Mouse (Mus musculus) MEL (cell line): ENCODE results near the gene Xrcc3.

Experiments used
- CTCF ChIP-seq, 3 experiments: IDR thresholded peaks in 2 of 3; conservative IDR thresholded peaks in 1 of 3; 2 replicates each; pipeline ENCODE4 v1.5.1; 2011 to 2012; ENCODE audit warnings: low read length in 3 of 3, low read depth in 2 of 3, mild to moderate bottlenecking in 2 of 3, improper control_type of control experiment in 1 of 3, inconsistent platforms in 1 of 3, mixed read lengths in 1 of 3, moderate library complexity in 1 of 3; ENCODE audit not compliant: control insufficient read depth in 1 of 3, insufficient read depth in 1 of 3, poor library complexity in 1 of 3, severe bottlenecking in 1 of 3
- EP300 ChIP-seq, 2 experiments: IDR thresholded peaks; 2 replicates each; pipeline ENCODE4 v1.6.1; 2011; ENCODE audit warnings: improper control_type of control experiment in 2 of 2, low read length in 2 of 2, low read depth in 1 of 2, mild to moderate bottlenecking in 1 of 2
- GATA1 ChIP-seq: IDR thresholded peaks from 2 replicates; pipeline ENCODE4 v1.6.1; 2011; ENCODE audit warnings: low read depth, low read length, improper control_type of control experiment
- MAFK ChIP-seq: IDR thresholded peaks from 2 replicates; pipeline ENCODE4 v1.6.1; 2011; ENCODE audit warnings: low read depth, mild to moderate bottlenecking, low read length, improper control_type of control experiment, borderline replicate concordance
- MYC ChIP-seq: IDR thresholded peaks from 2 replicates; pipeline ENCODE4 v1.6.1; 2011; ENCODE audit warnings: low read depth, mild to moderate bottlenecking, low read length, improper control_type of control experiment, moderate library complexity
- POLR2A ChIP-seq, 2 experiments: IDR thresholded peaks; 2 replicates each; pipeline ENCODE4 v1.6.1; 2011 to 2012; ENCODE audit warnings: low read length in 2 of 2, mild to moderate bottlenecking in 2 of 2, control low read depth in 1 of 2, improper control_type of control experiment in 1 of 2, low read depth in 1 of 2, moderate library complexity in 1 of 2; ENCODE audit not compliant: control insufficient read depth in 1 of 2, insufficient read depth in 1 of 2, poor library complexity in 1 of 2
- POLR2AphosphoS5 ChIP-seq: IDR thresholded peaks from 2 replicates; pipeline ENCODE4 v1.6.1; 2012; ENCODE audit warnings: low read depth, borderline replicate concordance, mild to moderate bottlenecking, inconsistent platforms, low read length, moderate library complexity, mixed read lengths
- TAL1 ChIP-seq: IDR thresholded peaks from 2 replicates; pipeline ENCODE4 v1.6.1; 2012; ENCODE audit warnings: mild to moderate bottlenecking, inconsistent platforms, low read length, moderate library complexity, mixed read lengths
- UBTF ChIP-seq: IDR thresholded peaks from 2 replicates; pipeline ENCODE4 v1.6.1; 2012; ENCODE audit warnings: low read depth, mild to moderate bottlenecking, inconsistent platforms, low read length, improper control_type of control experiment, moderate library complexity, borderline replicate concordance; ENCODE audit not compliant: insufficient read depth
- ZC3H11A ChIP-seq: IDR thresholded peaks from 2 replicates; pipeline ENCODE4 v1.6.1; 2012; ENCODE audit warnings: low read depth, mild to moderate bottlenecking, inconsistent platforms, low read length, improper control_type of control experiment
- ZNF384 ChIP-seq: IDR thresholded peaks from 2 replicates; pipeline ENCODE4 v1.6.1; 2012; ENCODE audit warnings: low read depth, mild to moderate bottlenecking, inconsistent platforms, low read length, improper control_type of control experiment

GRCm38 (mm10) chr12:111817991-111818390 lies 4.3 kb upstream of the Xrcc3 start:
- TF ChIP-seq ZNF384, result no peak
- no peak for TF ChIP-seq MAFK
- TF ChIP-seq GATA1, result no peak
- no peak for TF ChIP-seq CTCF (IDR thresholded peaks at IDR 0.05 in 2 of 3, conservative IDR thresholded peaks at IDR 0.05 in 1 of 3; ENCODE audit: control insufficient read depth in 1 of 3, insufficient read depth in 1 of 3, low read depth in 2 of 3, low read length in 3 of 3, poor library complexity in 1 of 3, severe bottlenecking in 1 of 3)
- TF ChIP-seq TAL1, result no peak
- no peak for TF ChIP-seq POLR2AphosphoS5
- no peak for TF ChIP-seq POLR2A (IDR thresholded peaks at IDR 0.05; ENCODE audit: control insufficient read depth in 1 of 2, insufficient read depth in 1 of 2, low read depth in 1 of 2, low read length in 2 of 2, poor library complexity in 1 of 2)
- TF ChIP-seq ZC3H11A, result no peak
- TF ChIP-seq EP300 (IDR thresholded peaks at IDR 0.05; ENCODE audit: low read depth in 1 of 2, low read length in 2 of 2), result no peak
- TF ChIP-seq MYC, result no peak
- TF ChIP-seq UBTF, result no peak
